Mouse (Mus musculus) heart, adult 2 months (tissue): ENCODE results near the gene Nrp2. TPM values are rescaled to one million over a fixed set of nuclear protein-coding genes. Genes with fewer than 3 reads are reported as not detected.

Experiments used
- DNase-seq, 2 experiments: peaks; one replicate each; pipeline ENCODE4 v3.0.0; 2021
- H3K27ac ChIP-seq: fragments of 200-600 bp; 2 replicates; pipeline ENCODE4 v1.8.1; 2022
- H3K27me3 ChIP-seq: fragments of 200-500 bp; 2 replicates; pipeline ENCODE4 v1.6.1; 2012; ENCODE audit warnings: mild to moderate bottlenecking, low read length, inconsistent platforms, mixed read lengths; ENCODE audit not compliant: control insufficient read depth, insufficient read depth
- H3K36me3 ChIP-seq: fragments of 200-500 bp; 2 replicates; pipeline ENCODE4 v1.6.1; 2012; ENCODE audit warnings: low read length, inconsistent platforms; ENCODE audit not compliant: control insufficient read depth, insufficient read depth
- H3K4me1 ChIP-seq: fragments of 200-500 bp; 2 replicates; pipeline ENCODE4 v1.6.1; 2011; ENCODE audit warnings: low read length; ENCODE audit not compliant: control insufficient read depth, insufficient read depth
- H3K4me3 ChIP-seq: fragments of 200-600 bp; 2 replicates; pipeline ENCODE4 v1.8.1; 2022
- H3K79me2 ChIP-seq: fragments of 200-500 bp; replicated peaks from 2 replicates; pipeline ENCODE4 v1.6.1; 2012; ENCODE audit warnings: mild to moderate bottlenecking, inconsistent platforms, low read length, moderate library complexity, mixed read lengths; ENCODE audit not compliant: control insufficient read depth, insufficient read depth
- H3K9ac ChIP-seq: fragments of 200-500 bp; 2 replicates; pipeline ENCODE4 v1.6.1; 2012; ENCODE audit warnings: low read depth, mild to moderate bottlenecking, control low read depth, inconsistent platforms, low read length, mixed read lengths
- CTCF ChIP-seq: fragments of 200-600 bp; IDR thresholded peaks from 2 replicates; pipeline ENCODE4 v1.8.1; 2022; ENCODE audit warnings: antibody characterized with exemption, mild to moderate bottlenecking, moderate library complexity
- EP300 ChIP-seq: fragments of 200-500 bp; IDR thresholded peaks from 2 replicates; pipeline ENCODE4 v1.6.1; 2011; ENCODE audit warnings: low read depth, low read length, control low read depth; ENCODE audit not compliant: insufficient read depth
- POLR2A ChIP-seq: fragments of 200-500 bp; IDR thresholded peaks from 2 replicates; pipeline ENCODE4 v1.6.1; 2011; ENCODE audit warnings: mild to moderate bottlenecking, low read depth, low read length, control low read depth; ENCODE audit not compliant: insufficient read depth
- WGBS: fragments of 180-500 bp; shearing (Covaris S2); methylation state at CpG from one replicate; pipeline ENCODE4 v1.1.7; 2018; 5-methylcytosine and 5-hydroxymethylcytosine counted together
- intact Hi-C: fragments of 180-260 bp; cut with DNase I; formaldehyde crosslinking; loops from one replicate; pipeline ENCODE4 v1.15.1; 2025
- polyA plus RNA-seq: library from polyadenylated mRNA; depleted of rRNA; stranded (reverse); fragments of >200 nt; gene quantifications from 2 replicates; pipeline ENCODE4 v1.2.3, GENCODE M21; 2012
- total RNA-seq, 2 experiments: library from RNA; stranded (reverse); gene quantifications; 2 replicates each; pipeline ENCODE4 v1.2.3; 2021

The Nrp2 gene
- total and polyA plus RNA-seq, 3 experiments, result 15.6 to 29.6 (median 20.7) TPM

DNA sequence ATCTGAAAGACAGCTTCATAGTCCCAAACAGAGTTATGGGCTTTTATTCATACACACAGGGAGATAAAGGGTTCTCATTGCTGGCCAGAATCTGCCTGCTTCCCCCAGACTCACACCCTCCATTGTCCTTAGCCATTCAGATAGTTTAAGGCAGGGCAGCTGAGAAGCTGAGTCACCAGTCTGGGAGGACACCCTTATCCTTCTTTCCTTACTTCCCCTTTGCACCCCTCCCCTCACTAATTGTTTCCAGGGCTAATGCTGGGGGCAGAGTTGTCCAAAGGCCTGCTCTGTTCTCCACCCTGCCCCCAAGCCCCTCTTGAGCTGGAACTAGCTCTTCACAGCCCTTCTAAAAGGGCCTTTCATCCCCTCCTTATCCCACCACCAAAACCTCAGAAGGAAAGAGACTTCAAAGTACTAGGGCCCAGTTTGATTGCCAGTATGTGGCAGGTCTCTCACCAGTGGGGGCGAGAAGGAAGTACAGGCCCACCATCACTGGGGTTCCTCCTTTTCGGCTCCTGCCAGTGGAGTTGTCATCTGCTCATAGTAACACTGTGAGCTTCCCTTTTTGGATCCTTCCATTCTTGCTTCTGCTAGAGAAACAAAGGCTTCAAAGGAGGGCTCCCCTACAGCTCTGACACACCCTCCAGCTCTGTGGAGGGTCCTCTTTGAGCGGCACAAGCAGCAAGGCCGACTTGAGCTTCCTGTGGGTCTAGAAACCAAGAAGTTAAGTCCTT lies 24.3 kb upstream of the Nrp2 start:
- DNase-seq, result no peak
- Histone ChIP-seq H3K4me1 (no peaks in the 10 kb centered on the region), H3K79me2 (no peaks in the 10 kb centered on the region), H3K4me3 (no peak overlapping the region), H3K27me3 (no peaks in the 10 kb centered on the region), H3K36me3 (no peaks in the 10 kb centered on the region), H3K27ac (no peak overlapping the region), H3K9ac (no peak overlapping the region)
- TF ChIP-seq EP300 (no peak), CTCF (no peak)
- 53% methylated on average over 4 of the region's 4 CpGs for WGBS
- intact Hi-C loops, result no loop called here

DNA sequence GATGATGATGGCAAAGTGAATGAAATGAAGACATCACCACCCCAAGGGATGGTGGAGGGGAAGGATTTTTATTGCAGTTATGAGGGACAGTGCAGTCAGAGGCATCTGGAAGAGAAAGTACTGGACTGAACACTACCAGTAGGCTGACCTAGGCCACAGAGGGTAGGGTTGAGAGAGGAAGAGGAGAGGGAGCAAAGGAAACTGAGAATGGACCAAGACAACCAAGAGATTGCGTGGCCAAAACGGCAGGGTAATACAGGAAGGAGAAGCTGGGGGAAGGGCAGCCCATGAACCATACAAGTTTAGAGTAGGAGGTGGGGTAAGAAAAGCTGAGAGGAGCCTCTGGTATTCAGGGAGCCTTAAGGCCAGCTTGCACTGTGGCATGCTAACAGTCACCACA lies 23.6 kb upstream of the Nrp2 start:
- H3K4me3 ChIP-seq, result no peak overlapping the region
- no peak for DNase-seq
- 63% methylated on average over 2 of the region's 2 CpGs for WGBS
- no peak overlapping the region for H3K9ac ChIP-seq
- no peak for TF ChIP-seq CTCF
- no peak for TF ChIP-seq POLR2A
- no peak for TF ChIP-seq EP300
- no peaks in the 10 kb centered on the region for H3K4me1 ChIP-seq
- no peaks in the 10 kb centered on the region for H3K27me3 ChIP-seq
- H3K27ac ChIP-seq, result no peak overlapping the region
- intact Hi-C loops, result no loop called here
- no peaks in the 10 kb centered on the region for H3K36me3 ChIP-seq
- H3K79me2 ChIP-seq, result no peaks in the 10 kb centered on the region

DNA sequence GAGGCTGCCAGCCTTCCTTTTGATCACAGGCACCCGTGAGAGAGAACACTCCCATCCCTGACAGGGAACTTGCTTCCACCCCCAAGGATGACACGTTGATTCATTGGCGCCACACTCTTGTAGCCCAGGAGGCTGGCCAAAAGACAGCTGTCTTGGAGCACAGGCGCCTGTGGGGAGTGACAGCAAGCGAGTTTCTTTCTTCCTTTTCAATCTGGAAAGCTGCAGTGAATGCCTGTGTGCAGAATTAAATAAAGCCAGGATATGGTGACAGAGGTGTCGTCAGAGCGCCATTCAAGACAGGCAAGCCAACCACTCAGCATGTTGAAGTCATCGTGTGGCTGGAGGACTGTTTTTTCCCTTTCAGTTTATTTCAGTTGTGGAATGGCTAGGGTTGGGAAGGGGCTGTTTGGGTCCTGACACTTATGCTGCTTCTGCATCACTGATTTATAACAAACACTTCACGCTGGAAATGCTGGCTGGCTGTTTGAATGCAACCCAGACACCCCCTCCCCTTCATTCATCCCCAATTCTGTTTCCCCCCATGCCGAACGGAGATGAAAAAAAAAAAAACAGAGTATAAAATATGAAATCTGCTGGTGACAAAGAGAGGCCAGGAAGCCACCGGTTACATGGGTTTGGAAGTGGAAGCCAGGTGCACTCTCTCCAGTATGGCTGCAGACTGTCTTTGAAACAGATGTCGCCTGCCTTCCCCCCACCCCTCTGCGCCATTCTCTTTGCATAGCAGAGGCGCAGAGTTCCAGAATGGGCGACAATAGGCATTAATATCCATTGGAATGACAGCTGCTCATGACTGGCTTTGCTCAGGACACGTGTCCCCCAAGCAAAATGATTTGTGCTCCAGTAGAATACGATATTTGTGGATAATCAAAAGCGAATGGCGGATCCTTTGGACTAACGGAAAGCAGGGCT lies 20.4 kb upstream of the Nrp2 start:
- 69% methylated on average over 21 of the region's 21 CpGs for WGBS
- Histone ChIP-seq H3K9ac (no peak overlapping the region), H3K4me3 (no peak overlapping the region), H3K4me1 (no peaks in the 10 kb centered on the region), H3K36me3 (no peaks in the 10 kb centered on the region), H3K79me2 (no peaks in the 10 kb centered on the region), H3K27me3 (no peaks in the 10 kb centered on the region), H3K27ac (no peak overlapping the region)
- no peak for DNase-seq
- intact Hi-C loops, result no loop called here
- TF ChIP-seq CTCF (no peak), EP300 (no peak), POLR2A (no peak)

DNA sequence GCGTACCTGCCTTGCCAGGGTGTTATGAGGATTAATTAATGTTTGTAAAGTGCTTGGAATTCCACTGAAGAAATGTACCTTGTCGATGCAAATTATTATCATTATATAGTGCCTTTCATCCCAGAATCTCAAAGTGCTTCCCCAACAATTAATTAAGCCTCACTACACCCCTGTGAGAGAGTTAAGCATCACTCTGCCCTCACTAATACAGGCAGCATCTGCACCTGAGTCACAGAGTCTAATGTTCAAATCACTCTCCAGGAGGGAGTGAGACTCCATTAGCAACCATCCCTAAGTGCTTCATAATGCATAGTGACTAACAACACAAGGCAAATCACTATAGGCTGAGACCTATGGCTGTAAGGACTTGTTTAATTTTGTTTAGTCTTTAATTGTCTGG lies 19.6 kb upstream of the Nrp2 start:
- no peaks in the 10 kb centered on the region for H3K36me3 ChIP-seq
- H3K4me1 ChIP-seq, result no peaks in the 10 kb centered on the region
- H3K9ac ChIP-seq, result no peak overlapping the region
- H3K27ac ChIP-seq, result no peak overlapping the region
- intact Hi-C loops, result no loop called here
- no peak overlapping the region for H3K4me3 ChIP-seq
- H3K79me2 ChIP-seq, result no peaks in the 10 kb centered on the region
- WGBS, result 92% methylated on average over 2 of the region's 2 CpGs
- H3K27me3 ChIP-seq, result no peaks in the 10 kb centered on the region
- no peak for TF ChIP-seq EP300
- TF ChIP-seq POLR2A, result no peak
- DNase-seq, result no peak

DNA sequence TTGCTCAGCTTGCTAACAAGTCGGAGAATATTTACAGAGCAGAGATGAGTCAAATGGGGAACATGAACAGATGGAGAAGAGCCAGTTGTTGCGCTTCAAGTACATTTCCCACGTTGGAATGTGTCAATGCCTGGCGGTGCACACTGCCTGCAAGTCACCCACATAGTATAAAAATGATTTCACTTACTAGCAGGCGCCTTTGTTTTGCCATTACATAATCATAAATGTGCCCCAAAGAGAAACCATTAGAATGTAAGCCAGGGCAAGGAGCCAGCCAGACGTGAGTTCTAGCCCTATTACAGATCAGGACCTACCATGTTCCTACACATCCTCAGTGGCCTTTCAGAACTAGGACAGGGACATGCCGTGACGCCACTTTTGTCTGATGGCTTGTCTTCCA lies 15.6 kb upstream of the Nrp2 start:
- TF ChIP-seq EP300, result no peak
- no peak for TF ChIP-seq CTCF
- TF ChIP-seq POLR2A, result no peak
- intact Hi-C loops, result no loop called here
- Histone ChIP-seq H3K79me2 (no peaks in the 10 kb centered on the region), H3K27me3 (no peaks in the 10 kb centered on the region), H3K4me3 (no peak overlapping the region), H3K27ac (no peak overlapping the region), H3K9ac (no peak overlapping the region), H3K36me3 (no peaks in the 10 kb centered on the region), H3K4me1 (no peaks in the 10 kb centered on the region)
- 52% methylated on average over 8 of the region's 8 CpGs for WGBS
- DNase-seq, result no peak

DNA sequence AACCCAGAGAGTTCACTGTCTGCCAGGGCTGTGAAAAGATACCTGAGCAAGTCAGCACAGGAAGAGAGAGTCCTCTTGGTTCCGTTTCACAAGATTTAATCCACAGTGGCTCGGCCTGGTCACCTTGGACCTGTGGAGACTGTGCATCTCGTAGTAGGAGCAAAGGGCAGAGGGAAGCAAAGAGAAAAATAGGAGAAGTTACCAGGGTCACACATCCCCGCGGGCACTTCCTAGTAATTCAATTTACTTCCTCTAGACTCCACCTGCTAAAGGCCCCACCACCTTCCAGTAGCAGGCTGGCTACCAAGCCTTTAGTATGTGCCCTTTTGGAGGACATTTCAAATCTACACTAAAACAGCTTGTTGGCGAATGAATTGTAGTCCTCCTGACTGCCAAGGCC lies 11.9 kb upstream of the Nrp2 start:
- Histone ChIP-seq H3K4me3 (no peak overlapping the region), H3K79me2 (no peaks in the 10 kb centered on the region), H3K36me3 (no peaks in the 10 kb centered on the region), H3K27ac (no peak overlapping the region), H3K27me3 (no peaks in the 10 kb centered on the region), H3K4me1 (no peaks in the 10 kb centered on the region), H3K9ac (no peak overlapping the region)
- no peak for DNase-seq
- 86% methylated on average over 6 of the region's 6 CpGs for WGBS
- intact Hi-C loops, result no loop called here
- TF ChIP-seq CTCF (no peak), EP300 (no peak), POLR2A (no peak)
